In genomic region chr16:32498996-32499395, GRCm38 (mm10) we compare ENCODE assay signal across 13 mouse cellular contexts. TPM values are rescaled to one million over a fixed set of nuclear protein-coding genes. Genes with fewer than 3 reads are reported as not detected.
DNase-seq lines count a peak whose midpoint lies in the region; ATAC-seq and TF ChIP-seq lines count a peak whose summit lies in the region.
"Had no signal": no experiment of that assay in that cellular context is flagged by ENCODE, and none has a peak within 500 bp of the region (broad histone marks: within the 10 kb centered on the region; RNA-seq: fewer than 3 reads in every experiment).

No protein-coding gene starts in this region.

- H3K9ac ChIP-seq in kidney, embryonic 15.5 days, result no peak overlapping the region
- H3K9ac ChIP-seq in liver, embryonic 12.5 days, result no peak overlapping the region

- H3K36me3 ChIP-seq in kidney, embryonic 15.5 days, result no peaks in the 10 kb centered on the region
- no peaks in the 10 kb centered on the region for H3K36me3 ChIP-seq in E14TG2a.4 (ENCODE audit: insufficient read depth, low read length)
- H3K36me3 ChIP-seq in liver, embryonic 12.5 days, result no peaks in the 10 kb centered on the region
- H3K36me3 ChIP-seq: forebrain, embryonic 10.5 days had no signal

- peak overlapping the region; percentile 75; the same call in 1 of the 2 replicates for H3K4me2 ChIP-seq in kidney, embryonic 15.5 days
- H3K4me2 ChIP-seq in liver, embryonic 12.5 days, result peak overlapping the region; percentile 15; the same call in 1 of the 2 replicates

- TF ChIP-seq CTCF in E14TG2a.4 (conservative IDR thresholded peaks at IDR 0.05; ENCODE audit: low read length), result no peak

- H3K4me1 ChIP-seq in kidney, embryonic 15.5 days, result peaks cover 8% of the 10 kb centered on the region; the same call in 1 of the 2 replicates
- peaks cover 72% of the 10 kb centered on the region for H3K4me1 ChIP-seq in E14TG2a.4 (replicated peaks; ENCODE audit: low read depth, low read length)
- H3K4me1 ChIP-seq in liver, embryonic 12.5 days, result peaks cover 12% of the 10 kb centered on the region

- intact Hi-C loops in left cerebral cortex, postnatal 4 days (cut with DNase I), result no loop called here

- 65% methylated on average over 13 of the region's 13 CpGs for WGBS in kidney, embryonic 15.5 days
- WGBS in liver, embryonic 12.5 days (ENCODE audit: insufficient replicate concordance), result 56% methylated on average over 13 of the region's 13 CpGs

- no peak for ATAC-seq in kidney, embryonic 15.5 days (replicated peaks; ENCODE audit: low FRiP score)
- no peak for ATAC-seq in liver, embryonic 12.5 days

- peaks cover 13% of the 10 kb centered on the region for H3K27me3 ChIP-seq in kidney, embryonic 15.5 days
- 0 out of 2 replicates have a peak, but pooled peaks cover 4% of the 10 kb centered on the region for H3K27me3 ChIP-seq in E14TG2a.4 (ENCODE audit: insufficient read depth, low read length)
- H3K27me3 ChIP-seq in liver, embryonic 12.5 days (replicated peaks), result peaks cover 43% of the 10 kb centered on the region

- no peak overlapping the region for H3K4me3 ChIP-seq in kidney, embryonic 15.5 days (replicated peaks)
- peak overlapping the region; percentile 68 for H3K4me3 ChIP-seq in E14TG2a.4 (replicated peaks; ENCODE audit: low read length)
- no peak overlapping the region for H3K4me3 ChIP-seq in liver, embryonic 12.5 days

- no peaks in the 10 kb centered on the region for H3K9me3 ChIP-seq in kidney, embryonic 15.5 days (replicated peaks)
- H3K9me3 ChIP-seq in E14TG2a.4 (ENCODE audit: low read length), result peaks cover 2% of the 10 kb centered on the region; the same call in 1 of the 2 replicates
- H3K9me3 ChIP-seq in liver, embryonic 12.5 days (replicated peaks), result no peaks in the 10 kb centered on the region
- H3K9me3 ChIP-seq: forebrain, embryonic 10.5 days had no signal

- peak; percentile 12 for DNase-seq in cerebellum, adult 9-11 months
- DNase-seq in cerebellum, adult 9-10 months, result no peak
- no peak for DNase-seq in kidney, postnatal 25 days
- no peak for DNase-seq in retina, embryonic 14.5 days (ENCODE audit: low spot score)
- no peak for DNase-seq in left cerebral cortex, postnatal 4 days

- H3K27ac ChIP-seq in kidney, embryonic 15.5 days, result no peak overlapping the region
- no peak overlapping the region for H3K27ac ChIP-seq in liver, embryonic 12.5 days

RNA-seq across cellular contexts. Expression of gene Zdhhc19, which starts 2.9 kb away (rescaled TPM):
- not detected in 2 replicates for polyA plus RNA-seq in kidney, embryonic 15.5 days (2015; fragmentation: Nextera tagmentation; extraction: Ambion mirVana)
- not detected in 2 replicates for polyA plus RNA-seq in liver, embryonic 12.5 days (2016; fragmentation: Nextera tagmentation; extraction: Ambion mirVana)
- total RNA-seq in left cerebral cortex, postnatal 4 days (2021), result not detected
- total RNA-seq: heart, adult 8-10 months; layer of hippocampus, postnatal 36 days; liver, adult 2 months had no signal
- polyA plus RNA-seq: forebrain, embryonic 10.5 days; liver, adult 2 months; neural tube, embryonic 11.5 days had no signal

RNA-seq across cellular contexts. Expression of gene Slc51a, which starts 11.3 kb away (rescaled TPM):
- polyA plus RNA-seq in kidney, embryonic 15.5 days (2015; fragmentation: Nextera tagmentation; extraction: Ambion mirVana), result 2.1 and 2.2 TPM in 2 replicates
- polyA plus RNA-seq in liver, embryonic 12.5 days (2016; fragmentation: Nextera tagmentation; extraction: Ambion mirVana), result 0.57 and 0.66 TPM in 2 replicates
- total RNA-seq in left cerebral cortex, postnatal 4 days (2021), result not detected
- total RNA-seq: layer of hippocampus, postnatal 36 days; liver, adult 2 months had no signal
